Mouse (Mus musculus) forebrain, embryonic 14.5 days (tissue): ENCODE measurements at regions not wholly inside any gene's neighbourhood (a gene's known extent, or its start where the extent isn't known, plus 50 kb on each side); places are given as distances from the start of the nearest gene placed in this dataset.

Source experiments
- ATAC-seq: fragments of 200-750 bp; cut with Nextera tagmentation; 2 replicates; pipeline ENCODE4 v1.8.0; 2017; ENCODE audit warnings: mild to moderate bottlenecking, moderate library complexity
- DNase-seq: peaks from one replicate; pipeline ENCODE4 v3.0.0-alpha.2; 2015; ENCODE audit warnings: low spot score
- H3K27ac ChIP-seq: fragments of 300-500 bp; sonication (generic); 2 replicates; pipeline ENCODE4 v1.5.1; 2014; ENCODE audit warnings: low read depth, mild to moderate bottlenecking, control low read depth, low read length, moderate library complexity
- H3K27me3 ChIP-seq: fragments of 300-500 bp; sonication (generic); replicated peaks from 2 replicates; pipeline ENCODE4 v1.6.1; 2014; ENCODE audit warnings: low read length, control low read depth, mixed read lengths; ENCODE audit not compliant: control insufficient read depth, insufficient read depth
- H3K36me3 ChIP-seq: fragments of 300-500 bp; sonication (generic); 2 replicates; pipeline ENCODE4 v1.6.1; 2014; ENCODE audit warnings: low read length, control low read depth; ENCODE audit not compliant: control insufficient read depth, insufficient read depth
- H3K4me1 ChIP-seq: fragments of 300-500 bp; sonication (generic); 2 replicates; pipeline ENCODE4 v1.6.1; 2014; ENCODE audit warnings: antibody characterized with exemption, low read length, control low read depth; ENCODE audit not compliant: control insufficient read depth, insufficient read depth
- H3K4me2 ChIP-seq: fragments of 300-500 bp; sonication (generic); 2 replicates; pipeline ENCODE4 v1.6.1; 2014; ENCODE audit warnings: mild to moderate bottlenecking, control low read depth, low read length
- H3K4me3 ChIP-seq: fragments of 300-500 bp; sonication (generic); 2 replicates; pipeline ENCODE4 v1.5.1; 2014; ENCODE audit warnings: low read depth, low read length, control low read depth
- H3K9ac ChIP-seq: fragments of 300-500 bp; sonication (generic); 2 replicates; pipeline ENCODE4 v1.6.1; 2014; ENCODE audit warnings: mild to moderate bottlenecking, low read length, control low read depth, moderate library complexity
- H3K9me3 ChIP-seq: fragments of 300-500 bp; sonication (generic); replicated peaks from 2 replicates; pipeline ENCODE4 v1.6.1; 2016; ENCODE audit warnings: low read length, control low read depth, mixed read lengths; ENCODE audit not compliant: control insufficient read depth
- WGBS: fragments of 180-500 bp; shearing (Covaris S2); extraction: QIAGEN DNeasy Blood & Tissue Kit; methylation state at CpG from one replicate; pipeline ENCODE4 v1.1.7; 2014; 5-methylcytosine and 5-hydroxymethylcytosine counted together

DNA sequence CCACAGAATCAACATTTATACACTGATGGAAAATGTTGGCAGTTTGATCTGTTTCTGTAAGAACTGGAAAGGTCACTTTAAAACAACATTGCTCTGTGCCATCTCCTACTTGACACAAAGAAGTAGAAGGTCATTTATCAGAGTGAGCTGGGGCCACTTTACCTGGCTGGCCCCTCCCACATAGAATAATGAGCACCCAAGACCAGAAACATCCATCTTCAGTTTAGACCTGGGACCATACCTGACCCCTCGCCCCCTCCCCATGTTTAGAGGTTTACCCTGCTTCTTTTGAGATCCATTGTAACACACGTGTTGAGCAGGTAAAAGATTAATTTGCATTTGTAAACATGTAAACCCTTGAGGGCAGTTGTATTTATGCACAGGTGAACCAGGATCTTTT, 366.8 kb upstream of the Adgrl2 start:
- Histone ChIP-seq H3K27me3 (no peaks in the 10 kb centered on the region), H3K4me3 (no peak overlapping the region), H3K36me3 (no peaks in the 10 kb centered on the region), H3K4me2 (no peak overlapping the region), H3K9ac (no peak overlapping the region), H3K9me3 (no peaks in the 10 kb centered on the region), H3K4me1 (peaks cover 15% of the 10 kb centered on the region), H3K27ac (no peak overlapping the region)
- no peak for DNase-seq
- ATAC-seq = no peak
- WGBS = 38% methylated on average over 2 of the region's 2 CpGs

DNA sequence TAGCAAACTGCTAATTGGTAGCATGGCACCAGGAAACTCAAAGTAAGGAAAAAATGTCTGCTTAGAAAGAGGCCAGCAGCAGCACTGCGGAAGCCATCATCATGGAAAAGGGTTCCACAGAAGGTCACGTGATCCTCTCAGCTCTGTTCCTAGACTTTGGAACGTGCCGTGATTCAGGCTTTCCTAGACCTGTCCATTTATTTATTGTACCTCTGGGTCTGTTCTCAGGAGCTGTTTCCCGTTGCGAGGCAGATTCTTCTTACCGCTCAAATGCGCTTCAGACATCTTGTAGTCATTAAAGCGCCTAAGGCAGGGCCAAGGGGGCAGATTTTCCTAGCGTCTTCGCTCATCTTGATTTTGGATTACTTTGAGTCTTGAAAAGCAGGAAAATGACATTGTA, 365.0 kb upstream of the Adgrl2 start:
- no peak for ATAC-seq
- 94% methylated on average over 11 of the region's 11 CpGs for WGBS

DNA sequence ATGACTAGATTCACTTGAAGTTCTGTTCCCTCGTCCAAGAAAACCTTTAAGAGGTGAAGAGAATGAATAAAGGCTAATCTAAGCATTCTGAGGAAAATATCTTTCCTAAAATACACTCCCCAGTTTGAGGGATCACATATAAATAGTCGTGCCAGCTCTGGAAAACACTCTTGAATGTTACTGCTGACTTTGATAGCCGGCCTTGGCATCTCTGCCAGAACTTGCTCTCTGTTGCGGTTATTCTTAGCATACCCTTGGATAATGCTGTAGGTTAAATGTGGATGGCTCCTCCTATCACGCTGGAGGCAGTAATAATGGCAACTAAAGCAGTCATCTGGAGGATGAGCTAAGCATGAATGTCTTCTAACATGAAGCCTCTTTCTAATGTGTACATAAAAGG, 363.6 kb upstream of the Adgrl2 start:
- no peak overlapping the region for H3K4me3 ChIP-seq
- H3K36me3 ChIP-seq = no peaks in the 10 kb centered on the region
- peaks cover 15% of the 10 kb centered on the region for H3K4me1 ChIP-seq
- ATAC-seq = no peak
- H3K27me3 ChIP-seq = no peaks in the 10 kb centered on the region
- no peaks in the 10 kb centered on the region for H3K9me3 ChIP-seq
- no peak overlapping the region for H3K4me2 ChIP-seq
- 80% methylated on average over 5 of the region's 5 CpGs for WGBS
- H3K27ac ChIP-seq = no peak overlapping the region
- DNase-seq = no peak
- H3K9ac ChIP-seq = no peak overlapping the region

More for the DNA sequence above, 365.0 kb upstream of the Adgrl2 start:
- Histone ChIP-seq H3K9me3 (no peaks in the 10 kb centered on the region), H3K4me1 (peaks cover 15% of the 10 kb centered on the region), H3K9ac (no peak overlapping the region), H3K4me2 (no peak overlapping the region), H3K36me3 (no peaks in the 10 kb centered on the region), H3K27ac (no peak overlapping the region), H3K27me3 (no peaks in the 10 kb centered on the region), H3K4me3 (no peak overlapping the region)
- DNase-seq = no peak

DNA sequence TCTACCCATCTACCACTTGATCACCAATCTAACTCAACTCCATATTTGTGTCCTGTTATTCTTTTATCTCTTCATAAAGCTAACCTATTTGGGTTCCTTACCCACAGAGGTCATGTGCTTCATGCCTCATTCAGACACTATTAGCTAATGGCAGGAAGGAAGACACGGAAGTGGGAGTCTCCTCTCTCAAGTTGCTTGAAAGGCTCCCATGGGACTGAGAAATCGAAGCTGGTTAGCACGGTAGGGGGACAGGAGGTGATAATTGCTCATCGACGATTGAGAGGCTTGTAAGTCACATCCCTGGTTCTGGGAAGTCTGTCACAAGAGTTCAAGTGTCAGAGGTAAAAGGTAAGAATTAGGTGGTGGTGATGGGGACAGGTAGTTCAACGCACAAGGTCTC, 362.2 kb upstream of the Adgrl2 start:
- no peak overlapping the region for H3K4me3 ChIP-seq
- no peaks in the 10 kb centered on the region for H3K27me3 ChIP-seq
- H3K9me3 ChIP-seq = no peaks in the 10 kb centered on the region
- no peak overlapping the region for H3K9ac ChIP-seq
- no peak for DNase-seq
- WGBS = 84% methylated on average over 6 of the region's 6 CpGs
- H3K36me3 ChIP-seq = no peaks in the 10 kb centered on the region
- no peak overlapping the region for H3K4me2 ChIP-seq
- peaks cover 4% of the 10 kb centered on the region; the same call in 1 of the 2 replicates for H3K4me1 ChIP-seq
- H3K27ac ChIP-seq = no peak overlapping the region
- no peak for ATAC-seq

DNA sequence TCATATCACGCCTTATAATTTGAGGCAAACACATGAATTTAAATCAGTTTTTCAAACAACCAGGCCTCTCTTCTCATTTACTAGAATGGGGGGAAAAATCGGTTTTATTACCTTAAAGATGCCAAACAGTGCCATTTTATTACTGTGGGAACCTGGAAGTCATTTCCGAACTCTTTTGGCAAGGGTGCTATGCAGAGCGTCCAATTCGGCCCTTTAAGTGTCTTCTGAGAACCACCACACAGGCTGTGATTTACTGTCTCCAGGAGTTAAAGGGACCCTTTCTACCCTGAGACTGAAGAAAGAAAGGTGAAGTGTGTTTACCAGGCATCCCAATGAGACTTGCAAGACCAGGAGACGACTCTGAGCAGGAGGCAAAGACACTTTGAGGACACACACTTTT, 359.4 kb upstream of the Adgrl2 start:
- no peak for DNase-seq
- Histone ChIP-seq H3K9me3 (no peaks in the 10 kb centered on the region), H3K36me3 (no peaks in the 10 kb centered on the region), H3K4me3 (no peak overlapping the region), H3K9ac (no peak overlapping the region), H3K27ac (no peak overlapping the region), H3K27me3 (no peaks in the 10 kb centered on the region), H3K4me1 (no peaks in the 10 kb centered on the region), H3K4me2 (no peak overlapping the region)
- no peak for ATAC-seq
- WGBS = 76% methylated on average over 6 of the region's 6 CpGs

DNA sequence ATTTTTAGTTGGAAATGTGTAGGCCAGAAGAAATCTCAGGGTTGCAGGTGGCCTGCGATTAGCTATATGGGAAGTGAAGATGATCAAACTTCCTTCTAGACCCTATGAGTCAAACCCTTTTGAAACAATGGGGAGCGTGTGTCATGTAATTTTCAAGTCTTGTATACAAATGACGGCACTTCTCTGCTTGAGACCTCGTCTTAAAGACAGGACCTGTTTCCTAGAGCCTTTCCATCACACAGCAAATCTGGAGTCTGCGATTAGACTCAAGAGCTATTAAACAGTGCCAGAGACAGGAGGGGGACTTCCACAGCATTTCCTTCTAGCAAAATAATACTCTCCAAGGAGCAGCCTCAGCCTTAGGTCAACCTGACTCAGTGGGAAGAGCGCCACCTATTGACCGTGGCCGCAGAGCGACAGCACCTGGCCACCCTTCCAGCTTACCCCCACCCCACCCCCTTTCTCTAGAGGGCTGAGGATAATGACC, 358.9 kb upstream of the Adgrl2 start:
- peak; percentile 44; the same call in 1 of the 2 replicates for ATAC-seq

DNA sequence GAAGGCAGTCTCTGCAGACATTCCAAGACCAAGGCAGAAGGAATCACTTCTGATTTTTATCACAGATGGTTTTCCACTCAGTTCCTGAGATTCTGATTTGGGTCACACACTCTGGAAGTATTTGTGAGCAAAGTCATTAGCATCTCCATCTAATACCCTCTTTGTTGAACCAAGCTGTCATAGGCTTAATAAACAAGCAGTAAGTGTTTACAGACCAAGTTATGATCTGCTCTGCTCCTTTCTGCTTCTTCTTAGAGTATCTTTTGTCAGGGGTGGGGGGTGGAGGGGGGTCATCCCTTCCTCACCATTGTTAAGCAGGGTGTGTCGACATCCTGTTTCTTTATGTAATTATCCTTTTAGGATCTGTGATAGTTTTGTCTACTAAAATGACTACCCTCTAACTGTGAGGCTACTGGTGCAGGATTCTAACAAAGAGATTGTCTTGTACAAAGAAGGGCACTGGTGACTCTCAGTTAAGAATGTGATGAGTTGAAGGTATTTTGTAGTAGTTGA, 358.2 kb upstream of the Adgrl2 start:
- H3K9ac ChIP-seq = no peak overlapping the region
- no peak for DNase-seq
- H3K36me3 ChIP-seq = no peaks in the 10 kb centered on the region
- no peak overlapping the region for H3K4me2 ChIP-seq
- H3K9me3 ChIP-seq = no peaks in the 10 kb centered on the region
- H3K27me3 ChIP-seq = no peaks in the 10 kb centered on the region
- 71% methylated on average over 1 of the region's 1 CpGs for WGBS
- no peak for ATAC-seq
- no peak overlapping the region for H3K27ac ChIP-seq
- H3K4me3 ChIP-seq = no peak overlapping the region
- no peaks in the 10 kb centered on the region for H3K4me1 ChIP-seq

More for the DNA sequence above, 358.9 kb upstream of the Adgrl2 start:
- H3K4me3 ChIP-seq = no peak overlapping the region
- 33% methylated on average over 9 of the region's 9 CpGs for WGBS
- no peaks in the 10 kb centered on the region for H3K4me1 ChIP-seq
- no peaks in the 10 kb centered on the region for H3K9me3 ChIP-seq
- no peaks in the 10 kb centered on the region for H3K27me3 ChIP-seq
- peak; percentile 42 for DNase-seq
- no peak overlapping the region for H3K4me2 ChIP-seq
- H3K9ac ChIP-seq = no peak overlapping the region
- no peak overlapping the region for H3K27ac ChIP-seq
- no peaks in the 10 kb centered on the region for H3K36me3 ChIP-seq

DNA sequence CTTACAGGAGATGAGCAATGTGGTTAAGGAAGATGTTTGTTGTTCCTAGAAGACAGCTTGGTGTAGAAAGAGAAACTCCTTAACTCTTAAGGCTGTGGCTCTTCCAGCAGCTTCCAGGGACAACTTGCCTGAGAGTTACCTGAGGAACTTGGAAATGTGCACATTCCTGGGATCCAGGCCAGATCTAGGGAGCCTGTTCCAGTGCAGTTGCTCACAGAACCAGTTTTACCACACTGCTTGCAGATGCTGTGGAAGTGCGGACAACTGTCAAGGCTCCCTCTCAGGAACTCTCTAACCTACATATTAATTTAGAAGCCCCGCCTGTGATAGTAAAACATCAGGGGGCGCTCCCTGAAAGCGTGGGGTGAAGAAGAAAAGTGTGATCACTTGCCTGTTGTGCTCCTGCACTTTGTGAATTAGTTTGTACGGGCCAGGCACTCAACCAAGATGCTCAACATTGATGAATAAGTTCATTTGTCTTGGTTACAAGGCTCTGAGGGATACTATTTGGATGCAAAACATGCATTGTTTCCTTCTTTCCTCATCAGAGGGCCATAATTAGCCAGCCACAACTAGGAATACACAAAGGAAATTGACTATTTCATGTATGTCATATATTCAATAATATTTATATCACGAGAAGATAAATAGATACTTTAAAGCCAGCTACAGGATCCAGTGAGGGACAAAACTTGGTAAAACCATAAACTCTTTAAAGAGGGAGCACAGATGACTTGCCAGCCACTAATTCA, 357.1 kb upstream of the Adgrl2 start:
- no peak overlapping the region for H3K4me2 ChIP-seq
- no peaks in the 10 kb centered on the region for H3K9me3 ChIP-seq
- no peak overlapping the region for H3K9ac ChIP-seq
- no peak overlapping the region for H3K27ac ChIP-seq
- DNase-seq (no peak), ATAC-seq (no peak)
- 39% methylated on average over 6 of the region's 6 CpGs for WGBS
- H3K4me1 ChIP-seq = no peaks in the 10 kb centered on the region
- no peaks in the 10 kb centered on the region for H3K36me3 ChIP-seq
- H3K27me3 ChIP-seq = no peaks in the 10 kb centered on the region
- H3K4me3 ChIP-seq = no peak overlapping the region

DNA sequence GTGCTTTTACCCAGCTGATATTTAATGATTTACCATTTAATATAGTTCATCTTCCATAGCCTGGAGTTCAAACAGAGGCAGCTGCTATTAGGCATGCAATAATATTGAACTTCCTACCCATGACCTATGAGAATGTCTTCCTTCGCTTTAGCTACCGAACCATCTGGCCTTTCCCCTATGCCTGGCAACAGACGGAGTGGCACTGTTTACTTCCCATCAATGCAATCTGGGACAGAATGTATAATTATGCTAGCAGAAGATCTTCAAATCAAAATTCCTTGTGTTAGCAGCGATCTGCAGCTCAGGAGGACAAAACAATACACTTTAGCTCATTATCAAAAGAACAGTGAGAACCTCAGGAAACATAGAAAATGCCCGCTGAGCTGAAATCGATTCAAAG, 352.2 kb upstream of the Adgrl2 start:
- ATAC-seq = no peak; the same call in 1 of the 2 replicates
- no peak overlapping the region for H3K27ac ChIP-seq
- peak; percentile 55 for DNase-seq
- no peaks in the 10 kb centered on the region for H3K4me1 ChIP-seq
- H3K4me2 ChIP-seq = no peak overlapping the region
- H3K4me3 ChIP-seq = no peak overlapping the region
- no peaks in the 10 kb centered on the region for H3K36me3 ChIP-seq
- 51% methylated on average over 6 of the region's 6 CpGs for WGBS
- H3K9me3 ChIP-seq = no peaks in the 10 kb centered on the region
- H3K9ac ChIP-seq = no peak overlapping the region
- no peaks in the 10 kb centered on the region for H3K27me3 ChIP-seq
